Mouse (Mus musculus) myocyte (in vitro differentiated cells): ENCODE measurements around the gene Hist1h2ba. TPM values are rescaled to one million over a fixed set of nuclear protein-coding genes. Genes with fewer than 3 reads are reported as not detected.

ENCODE experiments used
- H3K27me3 ChIP-seq: one replicate; pipeline ENCODE4 v1.6.1; 2011; ENCODE audit not compliant: control insufficient read depth, insufficient read depth, insufficient read length
- H3K36me3 ChIP-seq: one replicate; pipeline ENCODE4 v1.6.1; 2011; ENCODE audit not compliant: control insufficient read depth, insufficient read depth
- H3K4me2 ChIP-seq: one replicate; pipeline ENCODE4 v1.6.1; 2011; ENCODE audit warnings: low read depth, control low read depth
- H3K4me3 ChIP-seq: one replicate; pipeline ENCODE4 v1.5.1; 2011; ENCODE audit warnings: mild to moderate bottlenecking, control low read depth, moderate library complexity
- H3K79me2 ChIP-seq: one replicate; pipeline ENCODE4 v1.6.1; 2011; ENCODE audit not compliant: control insufficient read depth, insufficient read depth
- H3ac ChIP-seq: one replicate; pipeline ENCODE4 v1.6.1; 2011; ENCODE audit not compliant: control insufficient read depth, insufficient read length
- CEBPB ChIP-seq: IDR thresholded peaks from 2 replicates; pipeline ENCODE4 v1.6.1; 2011; ENCODE audit warnings: mild to moderate bottlenecking, moderate library complexity; ENCODE audit not compliant: poor library complexity, insufficient read depth, severe bottlenecking
- E2F4 ChIP-seq: IDR thresholded peaks from one replicate; pipeline ENCODE4 v1.6.1; 2011; ENCODE audit warnings: mild to moderate bottlenecking, control low read depth, moderate library complexity; ENCODE audit not compliant: insufficient read depth
- MAX ChIP-seq: IDR thresholded peaks from one replicate; pipeline ENCODE4 v1.6.1; 2011; ENCODE audit warnings: low read depth, mild to moderate bottlenecking, control low read depth
- MYOD1 ChIP-seq, 3 experiments: IDR thresholded peaks; one replicate each; pipeline ENCODE4 v1.6.1; 2011; ENCODE audit warnings: control low read depth in 2 of 3, low read depth in 2 of 3, mild to moderate bottlenecking in 2 of 3, moderate library complexity in 1 of 3; ENCODE audit not compliant: insufficient read length in 2 of 3, control insufficient read depth in 1 of 3
- MYOG ChIP-seq, 3 experiments: IDR thresholded peaks; one replicate each; pipeline ENCODE4 v1.6.1; 2011; ENCODE audit warnings: control low read depth in 2 of 3, low read depth in 2 of 3, mild to moderate bottlenecking in 2 of 3; ENCODE audit not compliant: insufficient read length in 2 of 3, control insufficient read depth in 1 of 3, insufficient read depth in 1 of 3
- POLR2A ChIP-seq: IDR thresholded peaks from one replicate; pipeline ENCODE4 v1.6.1; 2011; ENCODE audit warnings: low read depth, mild to moderate bottlenecking, control low read depth, moderate library complexity; ENCODE audit not compliant: insufficient read length
- POLR2AphosphoS2 ChIP-seq: IDR thresholded peaks from one replicate; pipeline ENCODE4 v1.6.1; 2011; ENCODE audit warnings: low read depth, control low read depth; ENCODE audit not compliant: insufficient read length
- REST ChIP-seq: IDR thresholded peaks from one replicate; pipeline ENCODE4 v1.6.1; 2011; ENCODE audit warnings: mild to moderate bottlenecking, control low read depth, moderate library complexity; ENCODE audit not compliant: insufficient read depth, insufficient read length
- SRF ChIP-seq: IDR thresholded peaks from one replicate; pipeline ENCODE4 v1.6.1; 2011; ENCODE audit warnings: low read depth; ENCODE audit not compliant: control insufficient read depth, insufficient read length
- TCF12 ChIP-seq: IDR thresholded peaks from one replicate; pipeline ENCODE4 v1.6.1; 2011; ENCODE audit warnings: mild to moderate bottlenecking, control low read depth; ENCODE audit not compliant: poor library complexity, insufficient read depth, severe bottlenecking
- TCF3 ChIP-seq: IDR thresholded peaks from one replicate; pipeline ENCODE4 v1.6.1; 2011; ENCODE audit warnings: low read depth, control low read depth; ENCODE audit not compliant: insufficient read length
- USF1 ChIP-seq: IDR thresholded peaks from one replicate; pipeline ENCODE4 v1.6.1; 2011; ENCODE audit warnings: low read depth, mild to moderate bottlenecking, control low read depth, moderate library complexity
- polyA plus RNA-seq: library from polyadenylated mRNA; unstranded; fragments of >200 nt; fragmentation: generic; extraction: Trizol; gene quantifications from one replicate; pipeline ENCODE4 v1.2.1, GENCODE M21; 2012; ENCODE audit warnings: missing spikeins

Hist1h2ba gene
- polyA plus RNA-seq, 1 experiment: not detected

DNA sequence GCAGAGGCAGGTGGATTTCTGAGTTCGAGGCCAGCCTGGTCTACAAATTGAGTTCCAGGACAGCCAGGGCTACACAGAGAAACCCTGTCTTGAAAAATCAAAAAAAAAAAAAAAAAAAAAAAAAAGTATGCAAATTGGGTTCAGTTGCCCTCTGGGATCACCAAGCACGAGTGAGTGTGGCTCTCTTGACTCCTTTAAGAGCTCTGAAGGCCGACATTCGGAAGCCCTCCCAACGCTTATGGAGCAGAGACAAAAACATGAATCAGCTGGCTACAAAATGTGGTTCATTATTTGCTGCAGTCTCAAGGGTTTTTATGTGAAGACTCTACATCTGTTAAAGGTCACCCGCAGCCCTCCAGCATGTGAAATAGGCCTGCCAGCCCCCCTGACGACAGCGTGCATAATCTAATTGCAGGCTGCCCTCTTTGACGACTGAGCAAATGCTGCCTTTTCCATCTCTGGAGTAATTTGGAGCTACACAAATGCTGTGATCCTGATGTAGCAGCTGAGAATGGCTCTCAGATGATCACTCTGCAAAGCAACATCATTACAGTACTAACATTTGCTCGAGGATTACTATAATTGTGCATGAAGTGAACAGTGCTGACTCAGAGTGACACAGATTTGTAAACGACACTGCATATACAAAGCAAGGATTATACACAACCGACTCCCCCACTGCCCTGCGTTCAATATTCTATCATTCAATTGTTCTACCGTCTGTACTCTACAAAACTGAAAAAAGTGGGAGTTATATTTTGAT, 15.7 kb upstream of the Hist1h2ba start:
- Histone ChIP-seq H3K79me2 (no peaks in the 10 kb centered on the region), H3K4me2 (no peak overlapping the region), H3K36me3 (no peaks in the 10 kb centered on the region), H3ac (no peak overlapping the region), H3K27me3 (peaks cover 11% of the 10 kb centered on the region), H3K4me3 (no peak overlapping the region)
- TF ChIP-seq REST (no peak), E2F4 (no peak), USF1 (no peak), MAX (no peak), POLR2AphosphoS2 (no peak), POLR2A (no peak), TCF3 (no peak), MYOD1 (IDR thresholded peaks at IDR 0.05; ENCODE audit: control insufficient read depth in 1 of 3, insufficient read length in 2 of 3, low read depth in 2 of 3) (no peak), SRF (no peak), CEBPB (no peak), MYOG (IDR thresholded peaks at IDR 0.05; ENCODE audit: control insufficient read depth in 1 of 3, insufficient read depth in 1 of 3, insufficient read length in 2 of 3, low read depth in 2 of 3) (no peak), TCF12 (no peak)

DNA sequence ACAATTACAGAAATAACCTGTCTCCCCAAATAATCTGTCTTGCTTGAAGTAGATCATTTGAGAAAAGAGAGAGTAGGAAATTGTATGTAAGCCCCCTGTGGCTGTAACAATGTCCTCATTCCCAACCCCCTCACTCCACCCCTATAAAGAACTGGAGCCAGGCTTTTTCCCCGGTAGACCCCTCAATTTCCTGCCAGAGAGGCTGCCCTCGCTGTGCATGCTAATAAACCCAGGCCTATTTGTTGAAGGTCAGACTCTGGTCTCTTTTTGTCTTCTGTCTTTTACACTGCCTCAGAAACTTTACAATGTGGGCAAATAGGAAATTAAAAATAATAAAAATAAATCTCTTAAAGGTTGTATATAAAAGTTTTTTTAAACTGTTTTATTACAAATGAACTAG, 12.3 kb upstream of the Hist1h2ba start:
- Histone ChIP-seq H3K36me3 (no peaks in the 10 kb centered on the region), H3K79me2 (no peaks in the 10 kb centered on the region), H3ac (no peak overlapping the region), H3K4me3 (no peak overlapping the region), H3K27me3 (peaks cover 18% of the 10 kb centered on the region), H3K4me2 (no peak overlapping the region)
- TF ChIP-seq MYOG (IDR thresholded peaks at IDR 0.05; ENCODE audit: control insufficient read depth in 1 of 3, insufficient read depth in 1 of 3, insufficient read length in 2 of 3, low read depth in 2 of 3) (no peak), E2F4 (no peak), MYOD1 (IDR thresholded peaks at IDR 0.05; ENCODE audit: control insufficient read depth in 1 of 3, insufficient read length in 2 of 3, low read depth in 2 of 3) (no peak), POLR2A (no peak), SRF (no peak), CEBPB (no peak), TCF12 (no peak), REST (no peak), USF1 (no peak), POLR2AphosphoS2 (no peak), TCF3 (no peak), MAX (no peak)

DNA sequence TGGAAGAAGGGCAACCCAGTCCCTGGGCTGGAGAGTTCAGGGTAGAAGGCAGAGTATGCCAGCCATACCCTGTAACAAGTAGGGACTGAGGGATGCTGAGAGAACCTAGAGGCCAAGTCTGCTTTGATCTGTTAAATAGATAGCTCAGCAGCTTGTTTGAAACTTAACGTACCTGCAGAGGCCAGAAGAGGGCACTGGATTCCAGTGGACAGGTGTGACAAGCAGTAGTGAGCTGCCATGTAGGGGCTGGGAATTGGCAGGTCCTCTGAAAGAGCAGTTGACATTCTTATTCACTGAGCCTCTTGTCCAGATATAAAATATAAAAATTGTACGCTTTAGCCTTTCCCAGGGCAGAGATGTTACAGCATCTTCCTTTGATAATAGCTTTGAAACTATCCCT, 8.9 kb upstream of the Hist1h2ba start:
- TF ChIP-seq CEBPB: no peak
- TF ChIP-seq POLR2A: no peak
- TF ChIP-seq MAX: no peak
- no peak for TF ChIP-seq TCF12
- Histone ChIP-seq H3K36me3 (no peaks in the 10 kb centered on the region), H3K79me2 (no peaks in the 10 kb centered on the region), H3K4me2 (no peak overlapping the region), H3ac (no peak overlapping the region), H3K27me3 (peaks cover 17% of the 10 kb centered on the region), H3K4me3 (no peak overlapping the region)

DNA sequence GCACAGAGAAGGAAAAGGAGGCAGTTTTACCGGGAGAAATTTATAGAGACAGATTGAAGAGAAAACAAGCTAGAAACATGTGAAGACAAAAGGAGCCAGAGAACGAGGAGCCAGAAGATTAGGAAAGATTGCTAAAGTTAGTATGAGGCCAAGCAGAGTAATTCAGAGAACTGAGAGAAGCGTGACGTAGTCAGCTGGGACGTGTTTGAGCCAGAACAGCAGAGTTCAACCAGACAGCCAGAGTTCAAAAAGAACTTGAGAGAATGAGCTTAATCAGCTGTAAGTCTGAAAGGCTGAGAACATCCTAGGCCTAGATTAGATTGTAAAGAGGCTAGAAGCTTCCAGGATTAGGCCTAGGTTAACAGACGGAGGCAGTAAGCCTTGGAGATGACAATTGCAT, 6.3 kb upstream of the Hist1h2ba start:
- Histone ChIP-seq H3K36me3 (no peaks in the 10 kb centered on the region), H3K4me2 (no peak overlapping the region), H3K79me2 (no peaks in the 10 kb centered on the region), H3K27me3 (peaks cover 12% of the 10 kb centered on the region), H3ac (no peak overlapping the region), H3K4me3 (no peak overlapping the region)
- TF ChIP-seq TCF12 (no peak), CEBPB (no peak), MYOG (IDR thresholded peaks at IDR 0.05; ENCODE audit: control insufficient read depth in 1 of 3, insufficient read depth in 1 of 3, insufficient read length in 2 of 3, low read depth in 2 of 3) (no peak), E2F4 (no peak), MYOD1 (IDR thresholded peaks at IDR 0.05; ENCODE audit: control insufficient read depth in 1 of 3, insufficient read length in 2 of 3, low read depth in 2 of 3) (no peak), MAX (no peak), POLR2AphosphoS2 (no peak), REST (no peak), USF1 (no peak), SRF (no peak), POLR2A (no peak), TCF3 (no peak)

DNA sequence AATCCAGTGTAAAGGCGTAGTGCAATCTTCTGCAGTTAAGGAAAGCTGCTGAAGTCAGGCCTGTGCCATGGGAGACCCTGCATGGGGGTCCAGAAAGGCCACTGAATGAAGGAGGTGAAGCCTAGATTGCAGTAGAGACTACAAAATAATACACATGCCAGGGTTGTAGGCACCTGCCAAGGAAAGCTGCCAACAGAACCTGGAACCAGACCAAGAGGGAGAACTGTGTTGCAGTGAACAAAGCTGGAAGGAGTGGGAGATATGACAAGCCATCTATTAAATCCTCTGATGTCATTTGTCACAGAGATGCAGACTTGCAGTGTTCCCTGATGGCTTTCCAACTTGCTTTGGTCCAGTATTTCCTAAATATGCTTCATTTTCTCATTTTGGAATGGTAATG, 4.7 kb upstream of the Hist1h2ba start:
- Histone ChIP-seq H3K4me3 (no peak overlapping the region), H3K79me2 (no peaks in the 10 kb centered on the region), H3K36me3 (no peaks in the 10 kb centered on the region), H3K4me2 (no peak overlapping the region), H3K27me3 (peaks cover 12% of the 10 kb centered on the region), H3ac (no peak overlapping the region)
- TF ChIP-seq TCF3 (no peak), MYOD1 (IDR thresholded peaks at IDR 0.05; ENCODE audit: control insufficient read depth in 1 of 3, insufficient read length in 2 of 3, low read depth in 2 of 3) (no peak), TCF12 (no peak), MYOG (IDR thresholded peaks at IDR 0.05; ENCODE audit: control insufficient read depth in 1 of 3, insufficient read depth in 1 of 3, insufficient read length in 2 of 3, low read depth in 2 of 3) (no peak)
